Mouse (Mus musculus) testis, adult 2 months (tissue): ENCODE measurements around the gene Ppp1r16b. TPM values are rescaled to one million over a fixed set of nuclear protein-coding genes. Genes with fewer than 3 reads are reported as not detected.

Experiments
- H3K27ac ChIP-seq: fragments of 200-500 bp; 2 replicates; pipeline ENCODE4 v1.5.1; 2012; ENCODE audit warnings: low read depth, low read length; ENCODE audit not compliant: control insufficient read depth, insufficient read depth
- H3K27me3 ChIP-seq: fragments of 200-500 bp; 2 replicates; pipeline ENCODE4 v1.6.1; 2012; ENCODE audit warnings: mild to moderate bottlenecking, low read length, moderate library complexity; ENCODE audit not compliant: control insufficient read depth, insufficient read depth
- H3K36me3 ChIP-seq: fragments of 200-500 bp; 2 replicates; pipeline ENCODE4 v1.6.1; 2012; ENCODE audit warnings: mild to moderate bottlenecking, low read length; ENCODE audit not compliant: control insufficient read depth, insufficient read depth
- H3K4me1 ChIP-seq: fragments of 200-500 bp; 2 replicates; pipeline ENCODE4 v1.6.1; 2012; ENCODE audit warnings: low read length; ENCODE audit not compliant: control insufficient read depth, insufficient read depth
- H3K4me3 ChIP-seq: fragments of 200-500 bp; 2 replicates; pipeline ENCODE4 v1.5.1; 2012; ENCODE audit warnings: low read depth, mild to moderate bottlenecking, low read length, moderate library complexity, mixed read lengths; ENCODE audit not compliant: control insufficient read depth
- CTCF ChIP-seq: fragments of 200-500 bp; IDR thresholded peaks from 2 replicates; pipeline ENCODE4 v1.5.1; 2012; ENCODE audit warnings: low read depth, mild to moderate bottlenecking, inconsistent platforms, low read length, moderate library complexity; ENCODE audit not compliant: control insufficient read depth, insufficient read depth, insufficient replicate concordance
- POLR2A ChIP-seq: fragments of 200-500 bp; IDR thresholded peaks from 2 replicates; pipeline ENCODE4 v1.6.1; 2012; ENCODE audit warnings: low read depth, mild to moderate bottlenecking, inconsistent platforms, low read length, moderate library complexity; ENCODE audit not compliant: control insufficient read depth
- polyA plus RNA-seq: library from polyadenylated mRNA; depleted of rRNA; stranded (reverse); fragments of >200 nt; gene quantifications from 2 replicates; pipeline ENCODE4 v1.2.3, GENCODE M21; 2012

The Ppp1r16b gene
- polyA plus RNA-seq, 1 experiment: 2.0 TPM

DNA sequence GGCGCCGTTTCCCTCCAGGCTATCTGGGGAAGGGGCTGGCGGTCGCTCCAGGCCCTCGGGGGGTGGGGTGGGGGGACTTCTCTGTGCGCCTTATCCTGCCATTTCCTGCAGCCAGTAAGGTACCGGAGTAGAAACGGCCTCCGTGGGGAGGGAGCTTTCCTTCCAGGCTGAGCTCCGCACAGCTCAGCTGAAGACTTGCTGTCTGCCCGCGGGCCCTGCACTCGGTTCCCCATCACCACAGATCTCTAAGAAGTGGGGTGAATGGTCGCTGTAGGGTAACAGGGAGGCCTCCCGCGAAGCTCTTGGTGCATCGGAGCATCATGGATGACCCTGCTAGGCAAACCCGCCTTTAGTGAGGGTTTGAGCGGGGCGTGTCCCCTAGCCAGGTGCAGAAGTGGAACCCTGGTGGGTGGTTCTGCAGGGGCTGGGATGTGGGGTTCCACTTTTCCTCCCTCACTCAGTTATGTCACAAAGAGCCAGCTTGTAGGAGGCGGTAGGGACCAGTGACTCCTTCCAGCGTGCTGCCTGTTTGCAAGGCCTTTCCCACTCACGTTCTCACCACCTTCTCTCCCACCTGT is 3.3 kb downstream of the Ppp1r16b start:
- no peak overlapping the region for H3K27ac ChIP-seq
- peak overlapping the region; percentile 81 for H3K4me3 ChIP-seq
- peaks cover 27% of the 10 kb centered on the region for H3K4me1 ChIP-seq
- TF ChIP-seq CTCF (no peak), POLR2A (no peak)
- no peaks in the 10 kb centered on the region for H3K27me3 ChIP-seq
- no peaks in the 10 kb centered on the region for H3K36me3 ChIP-seq

DNA sequence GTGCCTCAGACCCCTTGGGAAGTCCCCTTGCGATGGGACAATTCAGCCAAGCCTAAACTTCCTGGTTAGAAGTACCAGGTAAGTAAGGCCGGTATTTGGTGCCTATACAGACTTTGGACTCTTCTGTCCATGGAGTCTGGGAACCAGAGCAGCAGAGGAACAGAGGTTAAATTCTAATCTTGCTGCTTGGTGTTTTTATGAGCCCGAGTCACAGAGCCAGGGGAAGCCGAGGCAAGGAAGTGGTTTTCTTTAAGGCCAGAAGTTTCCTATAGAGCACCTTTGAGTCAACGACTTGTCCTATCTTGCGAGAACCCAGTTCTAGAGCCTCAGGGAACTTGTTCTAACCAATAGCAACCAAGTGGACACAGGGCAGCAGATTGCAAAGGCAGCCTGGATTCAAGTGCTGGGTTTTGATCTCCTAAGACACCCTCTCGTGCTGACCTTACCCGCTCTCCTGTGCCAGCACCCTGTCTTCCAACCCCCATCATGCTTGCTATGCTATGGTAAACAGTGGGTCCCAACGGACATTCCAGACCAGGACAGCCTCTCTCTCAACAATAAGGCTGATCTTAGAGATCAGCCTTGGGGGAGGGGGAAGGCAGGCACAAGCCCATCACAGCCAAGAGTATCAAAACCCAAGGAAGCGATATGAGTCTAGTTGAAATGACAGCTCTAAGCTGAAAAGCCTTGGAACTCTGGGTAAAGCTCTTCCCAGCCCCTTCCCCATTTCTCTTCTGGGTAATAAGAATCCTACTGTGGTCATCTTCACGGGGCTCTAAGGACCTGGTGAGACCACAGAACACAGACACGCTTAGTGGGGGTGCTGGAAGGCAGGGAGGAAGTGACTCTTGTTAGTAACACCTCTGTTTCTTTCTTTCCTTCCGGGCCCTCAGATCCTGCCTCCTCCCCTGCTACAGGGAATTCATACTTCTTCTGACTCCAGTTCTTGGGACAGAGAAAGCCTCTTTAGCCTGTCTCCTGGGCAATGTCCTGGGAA is 4.3 kb downstream of the Ppp1r16b start:
- Histone ChIP-seq H3K4me1 (peaks cover 27% of the 10 kb centered on the region), H3K4me3 (no peak overlapping the region), H3K27ac (no peak overlapping the region), H3K36me3 (no peaks in the 10 kb centered on the region), H3K27me3 (no peaks in the 10 kb centered on the region)
- no peak for TF ChIP-seq CTCF
- no peak for TF ChIP-seq POLR2A

DNA sequence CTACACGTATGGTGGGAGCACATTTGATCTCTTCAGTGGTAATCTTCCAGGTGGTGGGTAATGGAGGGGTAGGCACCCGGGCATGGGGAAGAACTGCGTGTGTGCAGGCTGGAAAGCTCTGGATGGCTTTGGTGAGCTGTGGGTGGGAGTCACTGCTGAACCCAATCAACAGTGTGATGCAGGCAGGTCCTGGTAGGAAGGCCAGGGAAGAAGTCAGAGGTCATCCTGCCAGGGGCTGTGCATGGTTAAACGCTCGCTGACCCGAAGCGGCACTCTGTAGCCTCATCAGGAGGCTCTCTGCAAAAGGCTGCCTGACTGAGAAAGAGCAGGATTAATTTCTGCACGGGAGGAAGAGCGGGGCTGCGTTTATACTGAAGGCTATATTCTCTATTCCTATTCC is 5.4 kb downstream of the Ppp1r16b start:
- H3K4me1 ChIP-seq: peaks cover 27% of the 10 kb centered on the region
- H3K27me3 ChIP-seq: no peaks in the 10 kb centered on the region
- H3K36me3 ChIP-seq: no peaks in the 10 kb centered on the region
- no peak for TF ChIP-seq CTCF
- TF ChIP-seq POLR2A: no peak
- no peak overlapping the region for H3K27ac ChIP-seq
- no peak overlapping the region for H3K4me3 ChIP-seq

DNA sequence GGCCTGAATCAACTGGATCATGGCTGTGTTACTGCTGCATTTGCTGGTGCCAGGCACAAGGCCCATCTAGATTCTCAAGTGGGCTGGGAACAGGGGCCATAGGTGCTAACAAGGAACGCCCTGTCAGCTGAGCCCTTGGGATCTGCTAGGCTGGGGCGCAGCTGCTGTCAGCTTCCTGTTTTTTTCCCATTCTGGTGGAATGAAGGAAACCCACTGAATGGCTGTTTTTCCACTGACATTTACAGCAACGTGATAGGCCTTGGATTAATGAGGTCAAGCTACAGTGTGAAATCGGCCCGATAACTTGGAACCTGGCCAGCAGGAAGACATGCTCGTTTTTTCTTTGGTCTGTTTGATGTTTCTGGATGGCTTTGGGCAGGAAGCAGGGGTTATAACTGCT is 7.6 kb downstream of the Ppp1r16b start:
- no peaks in the 10 kb centered on the region for H3K36me3 ChIP-seq
- no peak overlapping the region for H3K4me3 ChIP-seq
- no peak for TF ChIP-seq POLR2A
- no peak for TF ChIP-seq CTCF
- peaks cover 18% of the 10 kb centered on the region for H3K4me1 ChIP-seq
- peak overlapping the region; percentile 52 for H3K27ac ChIP-seq
- H3K27me3 ChIP-seq: no peaks in the 10 kb centered on the region

DNA sequence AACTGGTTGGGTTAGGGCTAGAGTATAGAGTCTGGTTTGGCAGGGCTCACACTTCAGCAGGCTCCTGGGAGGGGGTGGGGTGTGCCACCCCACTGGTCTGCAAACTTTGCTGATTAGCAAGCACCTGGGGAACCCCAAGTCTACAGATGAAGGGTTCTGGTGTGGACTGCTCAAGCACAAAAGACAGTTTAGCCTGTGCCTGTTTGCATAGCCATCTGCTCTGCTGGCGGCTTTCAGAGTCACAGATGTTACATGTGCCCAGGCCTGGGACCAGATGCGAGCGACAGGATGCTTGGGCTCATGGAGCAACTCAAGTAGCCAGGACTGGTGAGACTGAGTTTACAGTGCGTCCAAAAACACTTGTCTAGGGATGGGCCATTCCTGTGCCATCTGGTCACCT is 8.3 kb downstream of the Ppp1r16b start:
- TF ChIP-seq POLR2A: no peak
- no peak for TF ChIP-seq CTCF
- H3K36me3 ChIP-seq: no peaks in the 10 kb centered on the region
- H3K27ac ChIP-seq: peak overlapping the region; percentile 22; the same call in 1 of the 2 replicates
- no peaks in the 10 kb centered on the region for H3K27me3 ChIP-seq
- no peak overlapping the region for H3K4me3 ChIP-seq
- H3K4me1 ChIP-seq: peaks cover 12% of the 10 kb centered on the region

DNA sequence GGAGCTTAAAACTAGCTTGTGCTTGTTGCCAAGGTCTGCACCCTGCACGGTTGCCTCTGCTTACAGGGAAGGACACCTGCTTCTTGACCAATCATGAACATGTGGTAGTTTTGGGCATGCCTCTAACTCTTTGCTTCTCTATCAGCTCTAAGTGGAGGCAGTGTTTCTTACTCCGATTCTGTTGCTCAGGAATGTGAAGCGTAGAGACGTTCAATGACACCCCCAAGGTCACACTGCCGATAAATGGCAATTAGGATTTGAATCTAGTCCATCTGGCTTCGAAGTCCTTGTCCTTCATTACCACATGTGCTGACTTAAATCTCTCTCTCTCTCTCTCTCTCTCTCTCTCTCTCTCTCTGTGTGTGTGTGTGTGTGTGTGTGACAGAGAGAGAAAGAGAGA is 8.9 kb downstream of the Ppp1r16b start:
- Histone ChIP-seq H3K27me3 (no peaks in the 10 kb centered on the region), H3K4me3 (no peak overlapping the region), H3K27ac (no peak overlapping the region), H3K36me3 (no peaks in the 10 kb centered on the region), H3K4me1 (peaks cover 7% of the 10 kb centered on the region)
- no peak for TF ChIP-seq POLR2A
- no peak for TF ChIP-seq CTCF

DNA sequence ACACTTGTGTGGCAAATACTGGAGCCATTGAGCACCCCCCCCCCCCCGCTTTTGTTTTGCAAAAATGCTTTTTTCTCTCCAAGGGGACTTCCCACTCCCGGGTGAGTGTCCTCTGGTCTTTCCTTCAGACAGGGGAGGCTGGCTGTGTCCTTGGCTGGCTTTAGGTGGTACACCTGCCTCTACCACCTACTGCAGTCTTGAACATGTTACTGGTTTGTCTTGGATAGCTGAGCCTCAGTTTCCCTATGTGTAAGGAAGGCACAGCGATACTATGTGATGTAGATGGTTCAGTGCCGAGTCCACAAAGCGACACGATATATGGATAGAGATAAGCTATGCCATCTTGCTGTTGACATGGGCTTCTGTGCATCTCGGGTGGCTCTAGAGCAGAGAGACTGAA is 9.6 kb downstream of the Ppp1r16b start:
- Histone ChIP-seq H3K4me3 (no peak overlapping the region), H3K36me3 (no peaks in the 10 kb centered on the region), H3K27me3 (no peaks in the 10 kb centered on the region), H3K27ac (no peak overlapping the region), H3K4me1 (peaks cover 4% of the 10 kb centered on the region)
- no peak for TF ChIP-seq POLR2A
- no peak for TF ChIP-seq CTCF
